Mouse (Mus musculus) thymus, adult 2 months (tissue): ENCODE data around the gene Vmn1r198. TPM values are rescaled to one million over a fixed set of nuclear protein-coding genes. Genes with fewer than 3 reads are reported as not detected.

Source experiments
- DNase-seq: peaks from one replicate; pipeline ENCODE4 v3.0.0; 2021
- H3K27ac ChIP-seq: fragments of 200-500 bp; 2 replicates; pipeline ENCODE4 v1.5.1; 2012; ENCODE audit warnings: low read length, control low read depth; ENCODE audit not compliant: control insufficient read depth, insufficient read depth
- H3K27me3 ChIP-seq: fragments of 200-500 bp; 2 replicates; pipeline ENCODE4 v1.6.1; 2012; ENCODE audit warnings: mild to moderate bottlenecking, low read length, moderate library complexity, mixed read lengths; ENCODE audit not compliant: control insufficient read depth, insufficient read depth
- H3K36me3 ChIP-seq: fragments of 200-500 bp; 2 replicates; pipeline ENCODE4 v1.6.1; 2012; ENCODE audit warnings: mild to moderate bottlenecking, low read length, moderate library complexity; ENCODE audit not compliant: control insufficient read depth, insufficient read depth
- H3K4me1 ChIP-seq: fragments of 200-500 bp; replicated peaks from 2 replicates; pipeline ENCODE4 v1.6.1; 2012; ENCODE audit warnings: low read length; ENCODE audit not compliant: control insufficient read depth, insufficient read depth
- H3K4me3 ChIP-seq: fragments of 200-500 bp; 2 replicates; pipeline ENCODE4 v1.5.1; 2012; ENCODE audit warnings: mild to moderate bottlenecking, low read length, control low read depth, moderate library complexity; ENCODE audit not compliant: control insufficient read depth, insufficient read depth
- CTCF ChIP-seq: fragments of 200-500 bp; IDR thresholded peaks from 2 replicates; pipeline ENCODE4 v1.5.1; 2012; ENCODE audit warnings: mild to moderate bottlenecking, control low read depth, low read length, moderate library complexity, borderline replicate concordance; ENCODE audit not compliant: control insufficient read depth, poor library complexity, insufficient read depth; ENCODE audit errors: extremely low read depth
- POLR2A ChIP-seq: fragments of 200-500 bp; IDR thresholded peaks from 2 replicates; pipeline ENCODE4 v1.6.1; 2012; ENCODE audit warnings: mild to moderate bottlenecking, low read length, control low read depth, moderate library complexity; ENCODE audit not compliant: control insufficient read depth, poor library complexity, insufficient read depth; ENCODE audit errors: extremely low read depth
- WGBS: fragments of 180-500 bp; shearing (Covaris S2); methylation state at CpG from one replicate; pipeline ENCODE4 v1.1.7; 2018; 5-methylcytosine and 5-hydroxymethylcytosine counted together
- polyA plus RNA-seq: library from polyadenylated mRNA; depleted of rRNA; stranded (reverse); fragments of >200 nt; gene quantifications from 2 replicates; pipeline ENCODE4 v1.2.3, GENCODE M21; 2012; rRNA removed

Vmn1r198 gene
- polyA plus RNA-seq, 1 experiment, result not detected

DNA sequence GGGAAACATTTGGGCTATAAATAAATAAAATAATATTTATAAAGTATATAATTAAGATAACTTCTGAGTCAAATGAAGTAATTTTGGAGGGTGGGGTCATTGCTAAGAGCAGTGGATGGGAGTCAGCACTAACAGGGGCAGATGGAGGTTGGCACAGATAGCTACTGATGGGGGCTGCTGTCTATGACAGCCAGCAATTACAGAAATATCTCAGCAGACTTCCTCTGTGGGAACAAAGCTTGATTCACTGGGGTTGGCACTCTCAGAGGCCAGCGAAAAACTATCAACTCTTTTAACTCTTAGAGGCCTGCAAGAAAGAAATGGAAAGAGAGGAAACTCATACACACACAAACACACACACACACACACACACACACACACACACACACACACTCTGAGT, 52.8 kb downstream of the Vmn1r198 start:
- H3K4me3 ChIP-seq, result no peak overlapping the region
- WGBS, result 40% methylated on average over 1 of the region's 1 CpGs
- DNase-seq, result no peak
- no peak for TF ChIP-seq POLR2A
- TF ChIP-seq CTCF, result no peak
- H3K36me3 ChIP-seq, result no peaks in the 10 kb centered on the region
- no peak overlapping the region for H3K27ac ChIP-seq
- H3K4me1 ChIP-seq, result no peaks in the 10 kb centered on the region
- H3K27me3 ChIP-seq, result no peaks in the 10 kb centered on the region

Other genes with a start within 250 kb of the Vmn1r198 start
- not detected in 2 replicates for gene Vmn1r189, start 244.5 kb upstream of the Vmn1r198 start, polyA plus RNA-seq
- gene Vmn1r191, start 166.4 kb upstream of the Vmn1r198 start, polyA plus RNA-seq, result not detected in 2 replicates
- not detected in 2 replicates for gene Vmn1r192, start 159.2 kb upstream of the Vmn1r198 start, polyA plus RNA-seq
- gene Vmn1r193, start 127.2 kb upstream of the Vmn1r198 start, polyA plus RNA-seq, result not detected in 2 replicates
- not detected in 2 replicates for gene Vmn1r194, start 106.1 kb upstream of the Vmn1r198 start, polyA plus RNA-seq
- gene Vmn1r195, start 79.8 kb upstream of the Vmn1r198 start, polyA plus RNA-seq, result not detected in 2 replicates
- gene Vmn1r196, start 60.4 kb upstream of the Vmn1r198 start, polyA plus RNA-seq, result not detected in 2 replicates
- not detected in 2 replicates for gene Vmn1r197, start 25.8 kb upstream of the Vmn1r198 start, polyA plus RNA-seq
- gene Vmn1r199, start 29.5 kb downstream of the Vmn1r198 start, polyA plus RNA-seq, result not detected in 2 replicates
- not detected in 2 replicates for gene Vmn1r200, start 40.0 kb downstream of the Vmn1r198 start, polyA plus RNA-seq
- gene Vmn1r201, start 121.6 kb downstream of the Vmn1r198 start, polyA plus RNA-seq, result not detected in 2 replicates
- gene Vmn1r202, start 155.0 kb downstream of the Vmn1r198 start, polyA plus RNA-seq, result 0.04 TPM in 1 of 2 replicates, not detected in the other
- gene Vmn1r203, start 167.8 kb downstream of the Vmn1r198 start, polyA plus RNA-seq, result not detected in 2 replicates
- gene Vmn1r204, start 202.8 kb downstream of the Vmn1r198 start, polyA plus RNA-seq, result not detected in 2 replicates
- gene Vmn1r205, start 242.6 kb downstream of the Vmn1r198 start, polyA plus RNA-seq, result not detected in 2 replicates